Mouse (Mus musculus): ENCODE results near the gene Slc4a1ap. TPM values are rescaled to one million over a fixed set of nuclear protein-coding genes. Genes with fewer than 3 reads are reported as not detected.

Slc4a1ap gene
- total and polyA plus RNA-seq, 3 experiments = 41.6 to 523 (median 41.7) TPM

GRCm38 (mm10) chr5:31563496-31563895, 36.7 kb downstream of the Slc4a1ap start (continued):
- no peak for TF ChIP-seq ZKSCAN1 (IDR thresholded peaks at IDR 0.05; ENCODE audit: low read depth, low read length)
- no peak for TF ChIP-seq GATA1 (IDR thresholded peaks at IDR 0.05; ENCODE audit: low read depth, low read length)
- no peak for TF ChIP-seq MYB (IDR thresholded peaks at IDR 0.05; ENCODE audit: low read depth, low read length)
- TF ChIP-seq MAZ (IDR thresholded peaks at IDR 0.05; ENCODE audit: low read depth, low read length) = no peak
- TF ChIP-seq CHD1 (IDR thresholded peaks at IDR 0.05; ENCODE audit: low read depth, low read length) = no peak
- TF ChIP-seq CHD2 (IDR thresholded peaks at IDR 0.05; ENCODE audit: low read length) = no peak
- no peak for TF ChIP-seq MYC (IDR thresholded peaks at IDR 0.05; ENCODE audit: low read depth, low read length)
- TF ChIP-seq SMC3 (IDR thresholded peaks at IDR 0.05; ENCODE audit: low read depth, low read length) = peak; percentile 97
- no peak for TF ChIP-seq USF1 (IDR thresholded peaks at IDR 0.05; ENCODE audit: low read depth, low read length)
- TF ChIP-seq RCOR1 (IDR thresholded peaks at IDR 0.05; ENCODE audit: low read depth, low read length) = no peak
- no peak for TF ChIP-seq USF2 (IDR thresholded peaks at IDR 0.05; ENCODE audit: borderline replicate concordance in 1 of 2, insufficient read depth in 1 of 2, low read depth in 1 of 2, low read length in 2 of 2)
- TF ChIP-seq MAFK (IDR thresholded peaks at IDR 0.05; ENCODE audit: borderline replicate concordance, low read depth, low read length) = no peak
- TF ChIP-seq NRF1 (IDR thresholded peaks at IDR 0.05; ENCODE audit: insufficient read depth, low read depth, low read length, poor library complexity, severe bottlenecking) = no peak
- no peak for TF ChIP-seq EP300 (IDR thresholded peaks at IDR 0.05; ENCODE audit: low read depth in 1 of 2, low read length in 2 of 2)
- peak; percentile 58 for TF ChIP-seq SIN3A (IDR thresholded peaks at IDR 0.05; ENCODE audit: low read length)

DNA sequence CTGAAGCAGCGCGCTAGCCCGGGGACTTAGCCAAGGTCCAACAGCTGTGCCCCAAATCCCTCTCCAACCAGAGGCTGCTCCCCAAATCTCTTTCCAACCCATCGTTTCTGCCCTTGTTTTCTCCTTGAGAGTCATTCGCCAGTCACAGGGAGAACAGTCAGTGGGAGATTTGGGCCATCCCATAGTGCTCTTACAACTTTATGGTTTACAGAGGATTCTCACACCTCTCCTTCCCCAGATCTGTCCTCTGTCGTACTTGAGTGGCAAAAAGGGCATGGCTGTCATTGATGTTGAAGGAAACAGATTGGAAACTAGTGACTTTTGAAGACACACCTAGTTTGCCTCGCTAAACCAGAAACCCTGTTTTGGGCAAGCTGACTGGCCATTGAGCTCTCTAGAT, 37.1 kb downstream of the Slc4a1ap start:
- Histone ChIP-seq H3K4me1 (ENCODE audit: control insufficient read depth in 1 of 2, insufficient read depth in 2 of 2, low read length in 2 of 2) (peaks cover 0 to 5% of the 10 kb centered on the region in 2 experiments; a peak in 2 of 4 replicates), H3K4me3 (ENCODE audit: control insufficient read depth in 1 of 2, insufficient read depth in 1 of 2, low read depth in 2 of 2, low read length in 2 of 2) (no peak overlapping the region), H3K9me3 (replicated peaks; ENCODE audit: insufficient read depth, low read length) (no peaks in the 10 kb centered on the region), H3K9ac (ENCODE audit: control insufficient read depth, low read depth, low read length, poor library complexity, severe bottlenecking) (no peak overlapping the region), H3K79me2 (ENCODE audit: control insufficient read depth, insufficient read depth, low read length, poor library complexity) (no peaks in the 10 kb centered on the region), H3K27ac (ENCODE audit: control insufficient read depth, low read depth, low read length) (no peak overlapping the region), H3K36me3 (ENCODE audit: control insufficient read depth in 1 of 2, insufficient read depth in 2 of 2, low read length in 2 of 2) (peaks cover 0 to 4% of the 10 kb centered on the region in 2 experiments; a peak in 2 of 4 replicates), H3K27me3 (ENCODE audit: control insufficient read depth in 1 of 2, insufficient read depth in 2 of 2, low read length in 2 of 2) (no peaks in the 10 kb centered on the region)
- no peak for TF ChIP-seq ELF1 (IDR thresholded peaks at IDR 0.05; ENCODE audit: low read depth, low read length)
- no peak for TF ChIP-seq GATA1 (IDR thresholded peaks at IDR 0.05; ENCODE audit: low read depth, low read length)
- no peak for TF ChIP-seq NRF1 (IDR thresholded peaks at IDR 0.05; ENCODE audit: insufficient read depth, low read depth, low read length, poor library complexity, severe bottlenecking)
- TF ChIP-seq GABPA (IDR thresholded peaks at IDR 0.05; ENCODE audit: low read depth, low read length) = no peak
- no peak for TF ChIP-seq POLR2AphosphoS2 (IDR thresholded peaks at IDR 0.05; ENCODE audit: low read length)
- no peak for TF ChIP-seq BHLHE40 (IDR thresholded peaks at IDR 0.05; ENCODE audit: borderline replicate concordance, low read depth, low read length)
- no peak for TF ChIP-seq USF1 (IDR thresholded peaks at IDR 0.05; ENCODE audit: low read depth, low read length)
- TF ChIP-seq TAL1 (IDR thresholded peaks at IDR 0.05; ENCODE audit: low read length) = no peak
- TF ChIP-seq KAT2A (conservative IDR thresholded peaks at IDR 0.05; ENCODE audit: low read depth, low read length) = no peak
- no peak for TF ChIP-seq MAFK (IDR thresholded peaks at IDR 0.05; ENCODE audit: borderline replicate concordance, low read depth, low read length)
- TF ChIP-seq HCFC1 (IDR thresholded peaks at IDR 0.05; ENCODE audit: low read depth, low read length) = no peak
- no peak for TF ChIP-seq E2F4 (IDR thresholded peaks at IDR 0.05; ENCODE audit: borderline replicate concordance, low read depth, low read length)
- DNase-seq (ENCODE audit: low read depth, low spot score) = no peak
